Mouse (Mus musculus) ovary, postnatal 36 days (tissue): ENCODE results near the gene Arhgap24.

ENCODE experiments used
- DNase-seq: peaks from one replicate; pipeline ENCODE4 v3.0.0; 2022; ENCODE audit warnings: low spot score, mixed read lengths

Arhgap24 gene

DNA sequence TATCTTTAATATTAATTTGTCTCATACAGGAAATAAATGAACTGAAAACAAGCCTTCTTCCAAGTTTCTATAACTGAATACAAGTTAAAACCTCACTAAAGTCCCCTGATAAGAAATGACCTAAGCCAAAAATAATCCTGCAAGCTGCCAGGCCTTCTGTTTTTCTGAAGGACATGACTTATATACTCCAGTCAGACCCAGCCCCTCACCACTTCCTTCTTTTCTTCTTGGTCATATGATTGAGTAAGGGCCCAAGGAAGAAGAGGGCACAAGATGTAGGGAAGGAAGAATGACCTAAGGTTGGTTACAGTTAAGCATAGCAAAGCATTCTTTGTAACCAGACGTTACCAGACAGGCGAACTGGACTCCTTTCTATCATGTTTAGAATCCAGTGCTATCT lies 21.1 kb downstream of the Arhgap24 start:
- no peak for DNase-seq

DNA sequence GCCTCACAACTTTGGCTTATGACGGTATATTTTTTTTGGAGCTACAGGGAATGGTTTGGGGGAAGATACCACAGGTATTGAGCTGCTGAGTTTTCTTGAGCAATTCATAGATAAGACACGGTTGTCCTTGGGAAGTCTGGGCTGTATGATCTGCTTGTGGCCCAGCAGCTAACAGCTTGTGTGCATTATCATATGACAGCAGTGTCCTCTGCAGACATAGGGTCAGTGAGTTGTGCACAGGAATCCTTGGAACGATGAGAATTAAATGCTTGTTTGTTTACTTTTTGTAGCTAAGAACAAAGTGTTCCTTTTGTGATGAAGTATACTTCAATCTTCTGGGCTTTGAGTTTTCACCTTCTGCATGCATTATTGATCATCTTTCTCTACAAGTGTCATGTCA lies 21.9 kb downstream of the Arhgap24 start:
- no peak for DNase-seq

DNA sequence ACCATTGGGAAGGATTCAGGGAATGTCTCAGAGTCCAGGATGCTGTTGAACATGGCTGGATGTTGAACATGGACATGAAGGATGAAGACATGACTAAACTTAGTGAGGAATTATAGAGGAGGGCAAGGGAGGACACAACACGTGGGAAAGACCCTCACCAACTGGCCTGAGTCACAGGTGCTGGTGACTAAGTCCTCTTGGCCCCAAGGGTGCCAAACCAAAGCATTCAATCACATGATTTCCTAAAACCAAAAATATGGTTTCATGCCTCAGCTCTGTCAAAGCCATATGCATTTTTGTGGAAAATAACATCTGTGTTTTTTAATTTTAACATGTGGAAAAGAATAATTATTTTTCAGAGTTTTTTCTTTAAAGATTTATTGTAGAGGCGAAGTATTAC lies 22.7 kb downstream of the Arhgap24 start:
- DNase-seq = no peak

DNA sequence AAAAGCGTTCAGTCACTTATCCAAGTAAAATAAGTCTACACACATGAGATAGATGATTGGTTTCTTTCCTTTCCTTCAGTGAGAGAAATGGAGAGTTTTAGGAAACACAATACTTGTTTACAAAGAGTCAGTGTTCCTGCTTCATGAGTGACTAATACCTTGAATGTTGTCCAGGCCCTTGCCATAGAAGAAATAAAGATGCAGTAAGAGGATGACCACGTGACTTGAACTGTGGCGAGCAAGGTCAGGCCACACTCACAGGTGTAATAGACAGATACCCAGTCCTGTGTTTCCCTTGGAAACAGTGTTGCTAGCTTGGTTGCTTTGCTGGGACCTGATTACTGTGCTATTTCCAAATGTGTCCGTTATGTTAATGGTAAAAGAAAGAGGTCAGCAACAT lies 23.4 kb downstream of the Arhgap24 start:
- DNase-seq = no peak

DNA sequence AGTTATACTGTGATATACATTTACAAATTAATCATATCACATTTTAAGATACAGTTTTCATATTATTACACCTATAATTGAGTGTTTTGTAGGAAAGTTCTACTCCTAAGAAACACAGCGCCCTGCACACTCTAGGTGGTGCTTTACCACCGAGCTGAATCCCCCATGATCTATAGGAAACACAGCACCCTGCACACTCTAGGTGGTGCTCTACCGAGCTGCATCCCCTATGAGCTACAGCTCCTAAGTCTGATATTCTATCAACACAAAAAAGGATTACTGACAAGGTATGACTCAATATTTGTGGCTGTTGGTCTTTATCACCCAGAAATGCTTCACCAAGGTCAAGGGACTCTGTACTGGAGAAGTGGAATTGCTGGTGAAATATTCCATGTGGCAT lies 27.0 kb downstream of the Arhgap24 start:
- no peak for DNase-seq

DNA sequence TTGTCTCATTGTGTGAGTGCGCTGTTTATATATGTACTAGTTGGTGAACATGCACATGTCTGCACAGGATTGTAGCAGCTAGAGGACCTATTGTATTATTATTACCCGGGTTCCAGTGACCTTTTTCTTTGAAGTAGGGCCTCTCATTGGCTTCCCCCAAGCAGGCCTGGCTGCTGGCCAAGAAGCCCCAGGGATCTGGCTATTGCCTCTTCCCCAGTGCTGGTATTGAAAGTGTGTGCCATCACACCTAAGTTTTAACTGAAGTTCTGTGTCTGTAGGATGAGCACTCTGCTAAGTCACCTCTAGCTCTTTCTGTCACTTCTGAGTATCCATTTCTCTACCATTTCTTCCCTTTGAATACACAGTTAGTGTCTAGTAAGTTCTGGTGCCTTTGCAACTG lies 28.2 kb downstream of the Arhgap24 start:
- no peak for DNase-seq

DNA sequence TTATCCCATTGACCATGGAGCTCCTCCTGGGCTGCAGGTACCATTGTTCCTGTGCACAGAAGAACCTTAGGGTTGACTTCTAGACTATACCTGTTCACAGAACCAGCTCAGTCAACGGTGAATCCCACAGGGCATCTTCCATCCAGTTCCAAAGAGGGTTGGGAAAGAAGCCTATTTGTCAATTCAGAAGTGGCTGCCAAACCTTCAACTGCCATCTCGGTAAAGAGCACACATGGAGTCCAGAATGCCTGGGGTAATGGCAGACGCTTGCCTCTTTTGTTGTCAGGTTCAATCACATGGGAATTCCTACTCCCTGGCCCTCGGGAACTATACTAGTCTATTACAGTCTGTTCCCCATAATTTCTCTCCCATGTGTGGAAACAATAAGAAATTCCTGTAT lies 30.5 kb downstream of the Arhgap24 start:
- no peak for DNase-seq

DNA sequence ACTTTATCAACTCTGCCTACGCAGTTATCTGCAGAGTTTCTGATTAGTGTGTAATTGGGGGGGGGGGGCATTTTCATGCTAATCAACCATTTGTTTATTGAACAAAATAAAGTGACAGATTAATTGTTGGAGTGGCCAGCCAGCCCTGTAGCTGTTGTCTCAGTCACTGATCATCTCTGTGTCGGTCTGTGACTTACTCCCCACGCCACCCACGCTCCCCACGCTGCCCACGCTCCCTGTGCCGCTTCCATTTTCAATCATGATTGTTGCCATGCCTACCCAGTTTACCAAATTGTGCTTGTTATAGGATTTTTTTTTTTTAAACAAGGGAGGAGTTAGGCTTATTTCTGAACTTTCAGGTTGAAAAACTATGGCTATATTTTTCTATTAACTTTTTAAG lies 34.3 kb downstream of the Arhgap24 start:
- no peak for DNase-seq

DNA sequence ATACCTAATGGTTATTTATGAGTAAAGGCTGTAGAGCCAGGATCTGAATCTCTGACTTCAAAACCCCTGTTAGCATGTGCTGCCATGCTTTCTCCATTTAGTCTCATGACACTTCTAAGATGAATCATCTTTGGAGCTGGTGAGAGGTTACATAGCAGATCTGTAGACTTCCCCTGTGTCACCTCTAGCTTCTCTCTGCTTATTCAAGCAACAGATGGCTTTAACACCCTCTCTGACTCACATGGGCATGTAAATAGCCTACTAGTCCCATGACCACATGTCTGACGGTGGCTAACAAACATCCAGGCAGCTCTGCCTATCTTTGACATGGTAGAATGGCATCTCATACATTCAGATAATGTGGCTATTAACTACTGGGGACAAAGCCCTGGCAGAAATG lies 39.3 kb downstream of the Arhgap24 start:
- no peak for DNase-seq

DNA sequence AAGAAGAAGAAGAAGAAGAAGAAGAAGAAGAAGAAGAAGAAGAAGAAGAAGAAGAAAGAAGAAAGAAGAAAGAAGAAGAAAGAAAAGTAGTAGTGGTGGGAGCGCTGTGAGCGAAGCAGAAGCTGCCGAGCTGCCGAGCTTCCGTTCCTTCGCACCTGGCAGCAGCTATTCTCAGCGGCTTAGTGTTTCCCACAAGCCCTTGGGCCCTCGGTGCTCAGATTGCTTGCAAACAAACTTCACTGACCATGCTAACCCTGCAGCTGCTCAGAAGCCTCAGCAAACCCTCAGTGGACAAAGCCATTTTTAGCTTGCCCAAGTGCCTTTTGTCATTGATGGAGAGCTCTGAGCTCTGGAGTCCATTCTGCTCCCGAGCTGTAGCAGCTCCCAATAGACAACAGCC lies 54.1 kb downstream of the Arhgap24 start:
- no peak for DNase-seq

DNA sequence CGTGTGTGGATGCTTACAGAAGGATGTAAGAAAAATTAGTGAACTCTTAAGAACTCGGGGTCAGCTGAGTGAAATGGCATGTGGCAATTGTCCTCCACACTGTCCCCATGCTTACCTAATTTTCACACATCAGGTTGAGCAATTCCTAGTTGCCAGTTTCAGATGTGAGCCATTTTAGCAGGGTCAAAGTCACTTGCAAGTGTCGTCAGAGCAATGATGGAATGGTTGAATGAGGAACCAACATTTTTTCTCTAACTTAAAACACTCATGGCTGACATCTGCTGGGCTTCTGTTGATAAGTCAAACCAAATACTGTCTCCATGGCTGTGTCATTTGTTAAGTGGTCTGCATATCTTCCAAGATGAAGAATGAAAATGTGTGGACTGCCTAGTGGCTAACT lies 56.6 kb downstream of the Arhgap24 start:
- DNase-seq = no peak

DNA sequence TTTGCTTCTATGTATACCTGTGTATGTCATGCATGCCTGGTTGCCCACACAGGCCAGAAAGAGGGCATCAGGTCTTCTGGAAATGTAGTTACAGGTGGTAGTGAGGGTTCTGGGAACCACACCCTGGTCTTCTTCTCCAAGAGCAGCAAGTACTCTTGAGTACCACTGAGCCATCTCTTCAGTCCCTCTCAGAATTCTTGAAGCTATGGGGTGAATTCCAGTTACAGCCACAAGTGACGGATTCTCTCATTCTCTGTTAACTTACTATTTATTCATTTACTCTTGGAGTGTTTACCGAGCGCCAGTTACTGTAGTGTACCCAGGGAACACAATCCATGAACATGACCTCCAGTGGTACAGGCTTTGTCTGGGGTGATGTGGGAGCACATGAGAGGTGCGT lies 65.1 kb downstream of the Arhgap24 start:
- DNase-seq = no peak

DNA sequence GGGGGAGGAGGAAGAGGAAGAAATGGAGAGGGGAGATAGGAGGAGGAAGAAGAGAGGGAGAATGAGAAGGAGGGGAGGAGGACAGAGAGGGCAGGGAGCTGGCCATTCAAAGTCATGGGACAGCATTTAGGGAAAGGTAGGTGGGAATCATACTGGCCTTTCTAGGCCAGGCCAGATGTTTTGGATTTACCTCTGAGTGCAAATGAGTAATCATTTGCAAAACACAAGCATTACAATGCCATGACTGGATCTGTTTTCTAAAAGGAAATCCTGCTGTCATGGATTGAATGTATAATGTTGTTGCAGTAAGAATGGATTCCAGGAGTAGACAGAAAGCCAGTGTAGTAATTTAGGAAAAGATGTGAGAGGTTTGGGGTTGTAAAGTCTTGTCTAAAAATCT lies 66.6 kb downstream of the Arhgap24 start:
- no peak for DNase-seq

DNA sequence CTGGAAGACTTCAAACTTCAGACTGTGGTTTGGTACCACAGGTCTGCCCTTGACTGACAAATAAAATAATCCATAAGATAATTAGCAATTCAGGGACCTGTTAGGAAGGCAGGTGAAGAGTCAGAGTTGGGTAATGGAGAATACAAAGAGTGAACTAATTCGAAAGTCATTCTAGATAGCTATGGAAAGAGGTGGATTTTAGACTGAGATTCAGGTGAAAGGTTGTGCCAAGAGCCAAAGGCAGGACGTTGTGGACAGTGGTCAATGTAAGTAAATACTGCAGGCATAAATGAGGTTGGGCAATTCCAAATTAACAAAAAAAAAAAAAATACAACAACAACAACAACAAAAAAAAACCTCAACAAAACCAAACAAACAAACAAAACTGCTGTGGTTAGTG lies 67.2 kb downstream of the Arhgap24 start:
- DNase-seq = no peak

DNA sequence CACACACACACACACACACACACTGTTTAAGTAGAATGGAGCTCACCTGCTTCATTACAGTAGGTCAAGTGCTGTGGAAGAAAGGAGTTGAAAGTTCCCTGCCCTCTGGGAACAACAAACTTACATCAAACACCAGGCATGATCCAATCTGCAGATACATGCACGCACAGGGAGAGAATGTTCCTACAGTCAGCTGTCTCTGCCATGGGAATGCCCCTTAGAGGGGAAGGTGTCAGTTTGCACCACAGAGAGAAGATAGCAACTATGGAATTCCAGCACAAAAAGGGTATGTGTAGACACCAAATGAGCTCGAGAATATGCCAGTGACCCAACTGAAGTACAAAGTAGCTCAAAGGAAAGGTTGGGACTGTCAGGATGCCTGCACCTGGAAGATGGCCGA lies 69.0 kb downstream of the Arhgap24 start:
- no peak for DNase-seq

DNA sequence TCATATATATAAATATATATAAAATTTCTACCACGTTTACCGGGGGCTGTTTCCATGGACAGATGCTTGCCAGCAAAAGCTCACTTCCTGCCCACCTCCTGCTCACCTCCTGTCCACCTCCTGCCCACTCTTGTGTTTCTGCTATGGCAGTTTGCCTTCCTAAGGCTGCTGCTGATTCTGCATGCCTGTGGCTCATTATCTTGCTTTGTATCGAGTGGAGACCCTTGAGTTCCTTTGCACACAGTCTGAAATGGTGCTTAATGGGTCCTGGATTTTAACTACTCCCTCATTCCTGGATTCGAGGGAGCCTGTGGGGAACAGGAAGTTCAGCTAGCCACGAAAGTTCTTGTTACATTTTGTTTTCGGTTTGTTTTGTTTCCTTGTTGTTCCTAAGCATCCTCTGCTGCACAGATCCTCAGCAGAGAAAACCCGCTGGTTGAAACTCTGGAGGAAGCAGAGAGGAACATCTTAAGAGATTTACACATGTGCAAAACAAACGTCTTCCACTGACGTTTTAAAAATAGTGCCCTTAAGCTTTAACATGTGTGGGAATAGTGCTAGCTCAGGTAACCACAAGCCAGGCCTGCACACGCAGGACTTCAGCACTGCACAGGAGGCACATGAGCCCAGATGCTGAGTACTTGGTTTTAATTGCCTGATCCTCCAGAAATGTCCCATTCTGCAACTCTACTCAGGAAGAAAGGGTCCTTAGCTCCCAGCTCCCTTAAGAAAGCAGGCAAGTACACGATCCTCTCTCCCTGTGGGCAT lies 69.9 kb downstream of the Arhgap24 start:
- DNase-seq = no peak

DNA sequence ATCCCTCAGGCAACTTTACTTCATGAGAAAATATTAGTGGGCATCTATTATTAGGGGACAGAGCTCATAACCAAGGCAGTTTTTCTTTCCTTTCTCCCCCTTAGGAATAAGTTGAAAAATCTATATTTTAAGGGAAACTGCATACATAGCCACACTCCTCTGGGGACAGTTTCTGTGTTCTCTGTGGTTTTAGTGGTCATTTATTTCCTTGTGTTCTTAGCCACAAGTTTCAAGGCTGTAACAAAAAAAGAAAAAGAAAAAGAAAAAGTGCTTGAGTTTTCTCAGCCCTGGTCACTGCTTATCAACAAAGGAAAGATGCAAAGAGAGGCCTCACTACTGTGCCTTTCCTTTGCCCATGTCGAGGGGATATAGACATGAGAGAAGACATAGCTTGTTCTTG lies 71.3 kb downstream of the Arhgap24 start:
- DNase-seq = no peak

DNA sequence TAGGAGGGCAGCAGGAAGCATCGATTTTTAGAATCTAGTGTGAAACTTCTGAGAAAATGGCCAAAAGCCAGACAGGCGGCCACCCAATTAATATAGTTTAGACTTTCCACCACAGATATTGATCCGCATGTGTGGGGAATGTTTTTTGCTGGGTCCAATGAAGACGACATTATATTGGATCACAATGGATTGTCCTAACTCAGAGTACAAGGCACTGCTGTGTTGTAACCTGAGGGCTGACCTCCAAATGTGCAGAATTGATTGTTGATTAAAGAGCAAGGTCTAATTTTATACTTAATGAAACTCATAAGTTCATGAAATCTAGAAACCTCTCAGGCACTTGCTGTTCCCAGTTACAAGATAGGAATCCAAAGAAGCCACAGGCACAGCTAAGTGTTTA lies 74.8 kb downstream of the Arhgap24 start:
- no peak for DNase-seq

DNA sequence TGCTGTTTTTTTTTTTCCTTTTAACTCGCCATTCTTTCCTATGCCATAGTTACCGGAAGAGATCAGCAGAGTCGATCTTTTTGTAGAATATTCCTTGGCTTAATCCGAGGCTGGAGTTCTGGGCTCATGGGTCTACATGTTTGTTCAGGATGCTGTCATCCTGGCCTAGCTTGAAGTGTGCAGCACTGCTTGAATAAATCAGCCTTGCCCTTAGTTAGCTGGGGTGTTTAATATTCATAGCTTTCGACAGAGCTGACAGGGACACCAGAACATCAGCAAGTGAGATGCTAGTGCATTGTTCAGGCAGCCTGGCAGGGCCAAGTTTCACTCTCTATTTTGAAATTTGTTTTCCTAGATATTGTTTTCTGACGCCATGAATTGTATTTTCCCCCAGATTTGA lies 79.1 kb downstream of the Arhgap24 start:
- DNase-seq = no peak

DNA sequence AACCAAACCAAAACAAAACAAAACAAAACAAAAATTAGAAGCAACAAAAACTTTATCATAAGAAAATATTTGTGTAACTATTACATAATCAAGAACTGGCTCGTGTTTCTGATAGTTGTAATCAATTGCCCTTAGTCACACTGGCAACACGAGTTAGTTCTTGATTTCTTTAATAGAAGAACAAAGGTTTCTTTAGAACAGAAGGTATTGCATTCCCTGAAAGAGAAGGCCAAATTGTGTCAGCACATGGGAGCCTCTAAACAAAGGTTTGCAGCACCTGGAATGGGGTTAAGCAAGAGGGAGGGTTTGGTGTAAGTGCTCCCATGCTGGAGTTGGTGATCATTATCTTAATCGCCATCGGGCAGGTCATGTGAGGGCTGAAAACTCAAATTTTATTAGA lies 82.8 kb downstream of the Arhgap24 start:
- no peak for DNase-seq

DNA sequence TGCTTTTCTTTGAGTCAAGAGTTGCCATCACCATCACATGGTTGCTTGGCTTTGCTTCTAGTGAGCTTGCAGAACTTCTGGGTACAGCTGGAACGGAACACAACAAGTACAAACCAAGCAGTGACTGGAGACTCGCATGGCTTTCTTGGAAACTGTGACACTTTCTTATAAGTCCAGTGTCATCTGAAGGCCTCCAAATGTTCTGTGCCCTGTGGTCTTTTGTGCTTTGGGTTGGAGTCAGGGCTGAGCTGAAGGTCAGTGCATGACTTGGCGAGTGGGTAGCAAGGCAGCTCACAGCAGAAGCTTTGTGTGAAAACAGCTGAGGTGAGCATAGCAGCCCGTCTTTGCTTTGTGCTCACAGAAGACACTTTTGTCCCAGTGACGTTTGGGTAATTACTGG lies 87.6 kb downstream of the Arhgap24 start:
- no peak for DNase-seq

DNA sequence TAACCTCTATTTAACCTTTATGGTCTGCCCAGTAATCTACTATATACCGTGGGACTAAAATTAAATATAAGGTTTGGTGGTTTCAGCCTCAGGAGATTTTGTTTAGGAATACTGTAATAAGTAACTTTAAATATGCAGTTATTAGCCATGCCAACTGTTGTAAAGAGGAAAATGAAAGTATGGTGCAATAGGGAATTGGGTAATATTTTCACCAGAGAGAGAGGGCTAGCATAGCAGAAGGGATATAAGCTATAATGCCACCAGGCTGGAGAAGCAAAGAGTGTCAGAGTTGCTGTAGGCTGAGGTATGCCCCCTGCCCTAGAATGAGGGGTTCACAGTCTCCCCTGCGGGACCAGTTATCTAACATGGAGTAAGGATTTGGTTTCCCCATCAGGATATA lies 90.3 kb downstream of the Arhgap24 start:
- no peak for DNase-seq

DNA sequence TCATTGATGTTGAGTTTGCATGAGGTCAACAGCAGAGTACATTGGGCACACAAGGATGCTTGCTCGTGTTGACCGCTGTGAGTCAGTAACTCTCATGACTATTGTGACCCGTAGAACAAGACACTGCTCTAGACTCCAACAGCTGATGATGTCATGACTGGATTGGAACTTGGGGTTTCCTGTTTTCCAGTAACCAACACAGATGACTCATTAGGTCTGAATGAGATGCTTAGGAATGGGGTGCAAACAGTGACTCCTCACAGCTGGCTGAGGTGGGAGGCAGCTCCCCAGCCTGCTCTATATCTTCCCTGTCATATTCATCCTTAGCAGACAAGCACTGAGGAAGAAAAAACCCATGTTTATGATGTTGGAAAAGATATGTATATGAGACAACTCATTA lies 95.6 kb downstream of the Arhgap24 start:
- no peak for DNase-seq

DNA sequence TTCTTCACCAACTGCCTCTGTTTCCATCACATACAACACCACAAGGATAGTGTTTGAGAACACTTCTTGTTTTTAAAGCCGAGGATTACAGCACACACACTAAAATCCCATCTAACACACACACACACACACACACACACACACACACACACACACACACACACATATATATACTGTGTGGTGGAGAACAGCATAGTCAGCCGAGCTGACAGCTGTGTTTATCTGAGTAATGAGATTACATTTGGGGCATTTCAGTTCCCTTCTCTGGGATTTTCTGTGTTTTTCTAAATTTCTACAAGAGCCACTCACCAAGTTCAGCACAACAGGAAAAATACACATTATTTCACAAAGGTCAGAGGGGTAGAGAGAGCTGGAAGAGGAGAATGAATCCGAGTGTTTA lies 96.5 kb downstream of the Arhgap24 start:
- DNase-seq = no peak

DNA sequence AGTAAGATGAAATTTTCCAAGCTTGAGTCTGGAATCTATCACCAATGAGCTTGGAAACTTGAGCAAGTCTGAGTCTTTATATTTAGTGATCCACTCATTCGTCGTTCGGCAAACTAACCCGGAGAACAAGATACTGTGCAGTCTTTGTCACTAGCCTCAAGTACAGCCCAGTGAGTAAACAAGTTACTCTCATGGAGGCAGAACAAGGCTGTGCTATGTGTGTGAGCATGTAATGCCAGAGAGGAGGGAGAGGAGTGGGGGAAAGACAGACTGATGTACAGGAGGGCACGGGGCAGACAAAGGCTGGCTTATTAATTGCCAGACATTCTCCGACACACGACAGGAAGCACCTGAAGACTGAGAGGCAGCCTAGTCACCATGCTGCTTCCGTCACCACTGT lies 97.2 kb downstream of the Arhgap24 start:
- no peak for DNase-seq
